Mouse (Mus musculus) liver, adult (tissue): ENCODE data around the gene Catsperg1.

Source experiments
- GATA4 ChIP-seq: IDR thresholded peaks from 2 replicates; pipeline ENCODE4 v1.6.1; 2014; ENCODE audit warnings: mild to moderate bottlenecking, low read length; ENCODE audit not compliant: insufficient replicate concordance

Gene Catsperg1

DNA sequence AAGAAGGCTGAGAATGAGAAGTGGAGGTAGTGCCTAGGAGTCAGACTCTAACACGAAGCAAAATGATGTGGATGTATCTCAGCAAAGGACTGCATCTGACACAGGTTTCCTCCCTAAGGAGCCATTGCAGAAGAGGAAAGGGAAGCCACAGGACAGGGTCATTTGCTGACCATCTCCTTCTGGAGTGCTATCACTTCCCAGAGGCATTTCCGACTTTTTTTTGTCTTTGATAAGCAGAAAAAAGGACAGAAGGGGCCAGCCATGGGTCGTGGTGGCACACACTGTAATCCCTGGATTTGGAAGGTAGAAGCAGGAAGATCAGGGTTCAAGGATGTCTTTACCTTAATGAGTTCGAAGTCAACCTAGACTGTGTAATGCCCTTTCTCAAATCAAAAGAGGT, 22.8 kb upstream of the Catsperg1 start:
- peak; percentile 98 for TF ChIP-seq GATA4

DNA sequence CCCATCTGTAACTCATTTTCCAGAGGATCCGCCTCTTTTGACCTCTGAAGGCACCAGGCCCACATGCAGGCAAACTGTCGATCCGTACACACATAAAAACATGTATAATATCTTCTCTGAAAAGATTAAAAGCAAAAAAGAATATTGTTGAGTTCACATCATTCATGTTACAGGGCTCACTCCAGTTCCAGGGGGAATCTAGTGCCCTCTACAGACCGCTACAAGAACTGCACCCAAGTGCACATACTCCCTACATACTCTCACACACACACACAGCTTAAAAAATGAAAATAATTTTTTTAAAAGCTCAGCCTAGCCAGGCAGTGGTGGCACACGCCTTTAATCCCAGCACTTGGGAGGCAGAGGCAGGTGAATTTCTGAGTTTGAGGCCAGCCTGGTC, 20.8 kb upstream of the Catsperg1 start:
- TF ChIP-seq GATA4, result no peak

DNA sequence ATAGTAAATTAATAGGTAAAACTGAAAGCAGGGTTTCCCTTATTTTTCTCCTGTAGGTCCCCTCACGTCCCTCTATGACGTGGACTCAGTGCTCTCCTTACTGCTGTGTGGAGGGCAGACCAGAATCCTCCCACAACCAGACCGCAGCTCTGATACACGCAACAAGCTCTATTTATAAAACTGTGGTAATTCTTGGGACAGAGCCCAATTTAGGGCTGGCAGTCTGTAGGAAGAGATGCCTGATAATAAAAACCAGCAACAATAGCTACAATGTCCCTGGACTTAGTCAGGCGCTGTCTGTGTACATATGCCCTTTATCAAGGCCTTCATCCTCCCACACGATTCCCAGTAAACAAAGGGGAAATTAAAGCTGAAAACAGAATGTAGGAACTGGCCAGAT, 19.9 kb upstream of the Catsperg1 start:
- peak; percentile 91 for TF ChIP-seq GATA4

DNA sequence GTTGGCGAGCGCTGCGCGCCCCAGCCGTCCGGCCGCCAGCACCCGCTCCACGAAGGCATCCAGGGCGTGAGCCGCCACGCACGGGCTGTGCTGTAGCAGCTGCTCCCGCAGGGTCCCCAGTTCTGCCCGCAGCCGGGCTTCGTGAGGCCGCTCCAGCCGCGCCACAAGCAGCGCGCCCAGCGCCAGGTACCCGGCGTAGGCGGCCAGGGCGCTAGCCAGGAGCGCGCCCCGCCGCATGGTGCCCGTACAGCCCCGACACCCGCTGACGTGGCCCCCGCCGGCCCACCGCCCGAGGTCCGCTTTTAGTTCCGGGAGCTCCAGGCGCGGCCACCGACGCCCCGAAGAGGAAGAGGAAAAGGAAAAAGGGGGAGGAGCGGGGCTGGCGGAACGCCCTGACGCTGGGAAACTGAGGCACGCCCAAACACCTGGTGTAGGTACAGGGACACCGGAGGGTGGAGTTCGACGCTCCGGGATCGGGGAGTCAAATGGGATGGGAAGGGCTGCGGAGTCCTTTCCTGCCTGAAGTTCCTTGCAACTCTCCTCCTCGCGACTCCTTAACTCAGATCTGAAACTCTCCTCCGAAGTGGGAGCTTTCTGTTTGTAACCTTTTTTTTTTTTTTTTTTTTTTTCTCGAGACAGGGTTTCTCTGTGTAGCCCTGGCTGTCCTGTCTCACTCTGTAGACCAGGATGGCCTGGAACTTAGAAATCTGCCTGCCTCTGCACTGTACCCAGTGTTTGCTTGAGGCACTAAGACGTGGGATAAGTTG, 18.6 kb upstream of the Catsperg1 start, which contains the start of gene Kcnk6:
Gene Kcnk6 (minus strand): TSS at position 269 of the 767 bp plus-strand sequence.
- TF ChIP-seq GATA4, result peak; percentile 10; the same call in 1 of the 2 replicates

DNA sequence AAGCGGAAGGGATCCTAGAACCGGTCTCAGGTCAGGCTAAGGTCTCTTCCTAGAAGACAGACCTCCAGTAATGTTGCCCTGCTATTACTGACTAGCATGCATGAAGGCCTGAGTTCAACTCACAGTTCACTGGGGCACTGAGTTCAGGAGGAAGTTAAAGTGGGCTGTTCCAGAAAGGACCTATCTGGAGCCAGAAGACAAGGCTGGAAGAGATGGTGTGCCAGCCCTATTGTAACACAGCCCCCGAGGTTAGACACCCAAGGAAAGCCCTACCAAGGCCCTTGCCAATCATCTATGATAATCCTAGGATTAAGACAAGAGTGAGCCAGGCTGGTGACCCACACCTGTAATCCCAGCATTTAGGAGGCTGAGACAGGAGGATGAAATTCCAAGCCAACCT, 17.7 kb upstream of the Catsperg1 start:
- TF ChIP-seq GATA4, result peak; percentile 43; the same call in 1 of the 2 replicates

DNA sequence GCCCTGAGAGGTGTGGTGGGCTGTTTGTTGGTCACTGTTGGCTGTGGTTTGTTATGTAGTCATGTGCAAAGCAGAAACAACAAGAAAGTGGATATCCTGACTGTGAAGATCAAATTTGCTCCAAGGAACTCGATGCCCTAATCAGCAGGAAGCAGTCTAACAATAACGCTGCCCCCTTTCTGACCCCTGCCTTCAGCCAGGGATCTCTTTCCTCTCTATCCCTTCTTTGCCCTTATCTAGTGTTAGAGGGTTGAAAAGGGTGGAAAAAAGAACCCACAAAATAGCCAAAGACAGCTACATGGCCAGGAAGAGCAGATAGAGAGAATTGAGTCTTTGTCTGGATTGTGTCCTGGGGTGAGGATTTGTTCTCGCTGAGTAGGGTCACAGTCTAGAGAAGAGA, 16.7 kb upstream of the Catsperg1 start:
- TF ChIP-seq GATA4, result peak; percentile 99

DNA sequence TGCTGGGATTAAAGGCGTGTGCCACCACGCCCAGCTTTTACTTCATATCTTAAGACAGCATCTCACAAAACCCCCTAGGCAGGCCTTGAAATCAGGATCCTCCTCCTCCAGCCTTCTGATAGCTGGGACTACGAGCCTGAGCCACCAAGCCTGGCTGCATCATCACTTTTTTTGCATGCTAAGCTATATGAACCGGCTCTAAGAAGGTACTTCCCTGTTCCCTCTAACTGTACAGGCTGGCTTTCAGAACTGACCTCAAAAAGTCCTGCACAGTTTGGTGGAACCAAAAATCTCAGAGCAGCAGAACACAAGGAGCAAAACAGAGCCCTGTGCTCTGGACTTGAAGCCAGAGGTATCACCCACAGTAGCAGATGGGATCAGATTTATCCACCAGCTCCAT, 14.4 kb upstream of the Catsperg1 start:
- no peak for TF ChIP-seq GATA4

DNA sequence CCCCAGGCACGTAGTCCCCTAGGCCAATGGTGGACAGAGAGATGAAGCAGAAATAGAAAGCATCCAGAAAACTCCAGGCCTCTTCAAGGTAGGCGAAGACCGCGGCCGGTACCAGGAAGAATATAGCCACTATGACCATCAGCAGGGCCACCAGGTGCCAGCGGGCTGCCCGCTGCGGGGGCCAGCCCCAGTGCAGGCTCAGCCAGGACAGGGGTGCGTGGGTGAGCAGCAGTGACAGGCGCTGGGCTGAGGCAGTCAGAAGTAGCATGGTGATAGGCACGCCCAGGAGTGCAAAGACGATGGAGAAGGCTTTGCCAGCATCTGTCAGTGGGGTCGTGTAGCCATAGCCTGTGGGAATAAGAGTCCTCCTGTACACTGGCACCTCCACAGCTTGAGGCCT, 11.7 kb upstream of the Catsperg1 start:
- TF ChIP-seq GATA4, result no peak

DNA sequence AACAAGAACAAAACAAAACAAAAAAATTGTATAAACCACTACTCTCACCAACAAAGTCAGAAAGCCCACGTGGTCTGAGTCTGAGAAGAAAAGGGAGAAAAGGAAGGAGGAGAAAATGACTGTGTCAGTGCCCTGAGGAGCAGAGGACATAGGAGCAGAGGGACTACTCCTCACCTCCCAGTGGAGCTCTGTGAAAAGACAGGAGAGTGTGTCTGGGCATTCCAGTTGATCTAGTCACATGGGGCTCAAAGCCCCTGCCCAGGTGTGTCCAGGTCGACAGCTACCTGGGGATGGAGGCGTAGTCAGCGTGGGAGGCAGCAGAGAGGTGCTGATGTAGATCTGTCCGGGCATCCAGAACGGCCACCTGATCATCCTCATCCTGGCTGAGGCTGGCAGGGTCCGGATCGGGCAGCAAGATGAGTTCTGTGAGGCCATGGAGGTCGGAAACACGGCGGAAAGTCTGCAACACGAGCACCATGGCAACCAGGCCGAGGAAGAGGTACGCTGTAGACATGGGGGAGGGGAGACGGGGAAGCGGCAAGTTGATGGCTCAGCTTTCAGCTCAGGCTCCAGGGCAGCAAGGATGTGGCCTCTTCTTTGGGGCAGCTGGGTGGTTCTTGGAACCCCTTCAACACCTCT, 11.0 kb upstream of the Catsperg1 start:
- no peak for TF ChIP-seq GATA4

DNA sequence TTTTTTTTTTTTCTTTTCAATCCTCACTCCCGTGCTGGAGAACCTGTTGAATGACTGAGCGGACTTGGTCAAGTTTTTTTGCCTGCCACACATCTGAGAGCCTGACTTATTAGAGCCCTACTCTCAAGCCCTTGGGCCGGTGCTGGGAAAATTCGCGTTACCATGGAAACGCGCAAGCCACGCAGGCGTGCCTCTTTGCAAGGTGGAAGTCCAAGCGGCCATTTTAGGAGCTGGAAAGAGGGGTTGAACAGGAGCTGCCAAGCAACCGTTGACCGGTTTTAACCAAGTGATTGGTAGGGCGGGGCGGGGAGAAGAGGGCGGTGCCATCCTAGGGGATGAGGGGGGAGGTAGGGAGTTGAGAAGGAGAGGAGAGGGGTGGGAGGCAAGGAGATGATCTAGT, 1.0 kb upstream of the Catsperg1 start:
- TF ChIP-seq GATA4, result no peak

DNA sequence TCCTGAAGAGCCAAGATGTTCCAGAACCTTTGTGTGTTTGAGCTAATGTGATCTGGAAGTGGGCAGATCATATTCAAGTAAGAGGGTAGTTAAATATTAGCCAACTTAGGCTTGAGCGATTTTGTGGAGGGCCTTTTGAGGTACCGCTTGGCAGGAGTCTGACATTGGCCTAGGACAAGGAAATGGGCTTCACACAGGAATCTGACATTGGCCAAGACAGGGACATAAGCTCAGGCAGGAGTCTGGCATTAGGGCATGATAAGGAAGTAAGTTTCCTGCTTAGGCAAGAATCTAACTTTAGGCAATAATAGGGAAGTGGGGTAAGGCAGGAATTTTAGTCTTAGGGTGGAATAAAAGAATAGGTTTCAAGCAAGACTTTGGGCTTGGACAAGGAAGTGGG, 401 bp upstream of the Catsperg1 start:
- TF ChIP-seq GATA4, result no peak

DNA sequence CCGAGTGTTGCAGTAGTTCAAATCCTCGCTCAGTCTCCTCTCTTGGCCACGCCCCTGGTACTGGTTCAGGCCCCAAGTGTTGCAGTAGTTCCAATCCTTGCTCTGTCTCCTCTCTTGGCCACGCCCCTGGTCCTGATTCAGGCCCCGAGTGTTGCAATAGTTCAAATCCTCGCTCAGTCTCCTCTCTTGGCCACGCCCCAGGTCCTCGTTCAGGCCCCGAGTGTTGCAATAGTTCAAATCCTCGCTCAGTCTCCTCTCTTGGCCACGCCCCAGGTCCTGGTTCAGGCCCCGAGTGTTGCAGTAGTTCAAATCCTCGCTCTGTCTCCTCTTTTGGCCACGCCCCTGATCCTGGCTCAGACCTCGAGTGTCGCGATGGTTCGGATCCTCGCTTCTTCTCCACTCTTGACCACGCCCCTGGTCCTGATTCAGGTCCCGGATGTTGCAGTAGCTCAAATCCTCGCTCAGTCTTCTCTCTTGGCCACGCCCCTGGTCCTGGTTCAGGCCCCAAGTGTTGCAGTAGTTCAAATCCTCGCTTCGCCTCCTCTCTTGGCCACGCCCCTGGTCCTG, 1.6 kb downstream of the Catsperg1 start:
- no peak for TF ChIP-seq GATA4

DNA sequence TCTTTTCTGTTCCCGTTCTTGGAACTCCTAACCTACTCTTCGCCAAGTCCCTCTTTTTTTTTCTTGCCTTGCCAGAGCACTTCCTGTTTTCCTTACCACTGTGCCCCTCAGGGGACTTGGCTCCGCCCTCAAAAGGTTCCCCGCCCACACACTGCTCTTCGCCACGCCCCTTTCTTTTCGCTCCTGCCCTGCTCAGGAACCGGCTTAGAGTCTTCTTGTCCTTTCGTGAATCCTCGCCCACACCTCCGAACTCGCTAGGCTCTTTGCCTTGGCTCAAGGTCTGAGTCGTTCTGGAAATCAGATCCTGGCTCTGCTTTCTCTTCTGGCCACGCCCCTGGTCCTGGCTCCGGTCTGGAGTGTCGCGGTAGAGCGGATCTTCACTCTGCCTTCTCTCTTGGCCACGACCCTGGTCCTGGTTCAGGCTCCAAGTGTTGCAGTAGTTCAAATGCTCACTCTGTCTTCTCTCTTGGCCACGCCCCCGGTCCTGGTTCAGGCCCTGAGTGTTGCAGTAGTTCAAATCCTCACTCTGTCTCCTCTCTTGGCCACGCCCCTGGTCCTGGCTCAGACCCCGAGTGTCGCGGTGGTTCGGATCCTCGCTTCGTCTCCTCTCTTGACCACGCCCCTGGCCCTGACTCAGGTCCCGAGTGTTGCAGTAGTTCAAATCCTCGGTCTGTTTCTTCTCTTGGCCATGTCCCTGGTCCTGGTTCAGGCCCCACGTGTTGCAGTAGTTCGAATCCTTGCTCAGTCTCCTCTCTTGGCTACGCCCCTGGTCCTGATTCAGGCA, 2.2 kb downstream of the Catsperg1 start:
- no peak for TF ChIP-seq GATA4

DNA sequence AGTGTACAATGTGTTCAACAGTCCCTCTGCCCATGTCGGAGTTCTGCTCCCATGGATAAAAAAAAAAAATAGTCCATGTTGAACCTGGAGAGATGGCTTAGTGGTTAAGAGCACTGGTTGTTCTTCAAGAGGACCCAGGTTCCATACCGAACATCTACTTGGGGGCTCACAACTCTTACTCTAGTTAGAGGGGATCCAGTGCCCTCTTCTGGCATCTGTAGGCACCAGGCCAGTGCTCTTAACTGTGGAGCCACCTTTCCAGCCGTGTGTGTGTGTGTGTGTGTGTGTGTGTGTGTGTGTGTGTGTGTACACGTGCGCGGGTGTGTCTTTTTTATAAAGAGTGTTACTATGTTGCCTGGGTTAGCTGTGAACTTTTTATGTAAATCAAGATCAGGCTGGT, 11.3 kb downstream of the Catsperg1 start:
- TF ChIP-seq GATA4, result no peak

DNA sequence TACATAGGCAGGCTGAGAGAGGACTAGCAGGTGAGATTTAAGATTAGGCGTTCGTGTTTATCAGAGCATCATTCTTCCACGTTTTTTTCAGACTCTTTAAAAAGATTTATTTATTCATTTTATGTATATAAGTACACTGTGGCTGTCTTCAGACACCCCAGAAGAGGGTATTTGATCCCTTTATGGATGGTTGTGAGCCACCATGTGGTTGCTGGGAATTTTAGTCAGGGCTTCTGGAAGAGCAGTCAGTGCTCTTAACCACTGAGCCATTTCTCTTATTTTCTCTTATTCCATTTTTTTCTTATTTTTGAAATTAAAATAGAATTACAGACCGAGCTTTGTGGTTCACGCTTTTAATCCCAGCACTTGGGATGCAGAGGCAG, 33.0 kb downstream of the Catsperg1 start:
- TF ChIP-seq GATA4, result no peak
